Mouse (Mus musculus) CH12.LX (cell line): ENCODE measurements around the gene Fgf23.

Experiments used
- CHD1 ChIP-seq: IDR thresholded peaks from 2 replicates; pipeline ENCODE4 v1.6.1; 2012; ENCODE audit warnings: low read depth, low read length, improper control_type of control experiment, inconsistent platforms
- CHD2 ChIP-seq: IDR thresholded peaks from 2 replicates; pipeline ENCODE4 v1.6.1; 2011; ENCODE audit warnings: low read length, improper control_type of control experiment
- CTCF ChIP-seq, 2 experiments: IDR thresholded peaks in 1 of 2; conservative IDR thresholded peaks in 1 of 2; 2 replicates each; pipeline ENCODE4 v1.5.1; 2011 to 2012; ENCODE audit warnings: low read depth in 2 of 2, low read length in 2 of 2, improper control_type of control experiment in 1 of 2, inconsistent platforms in 1 of 2, mild to moderate bottlenecking in 1 of 2, moderate library complexity in 1 of 2
- E2F4 ChIP-seq: IDR thresholded peaks from 2 replicates; pipeline ENCODE4 v1.6.1; 2011; ENCODE audit warnings: low read depth, low read length, improper control_type of control experiment; ENCODE audit not compliant: insufficient replicate concordance
- MAFK ChIP-seq: IDR thresholded peaks from 2 replicates; pipeline ENCODE4 v1.6.1; 2011; ENCODE audit warnings: low read length, improper control_type of control experiment; ENCODE audit not compliant: insufficient replicate concordance
- MAX ChIP-seq: IDR thresholded peaks from 2 replicates; pipeline ENCODE4 v1.6.1; 2011; ENCODE audit warnings: low read length, improper control_type of control experiment
- NELFE ChIP-seq: IDR thresholded peaks from 2 replicates; pipeline ENCODE4 v1.6.1; 2011; ENCODE audit warnings: low read depth, low read length, improper control_type of control experiment
- POLR2A ChIP-seq: IDR thresholded peaks from 2 replicates; pipeline ENCODE4 v1.6.1; 2011; ENCODE audit warnings: low read depth, mild to moderate bottlenecking, improper control_type of control experiment, low read length
- ZC3H11A ChIP-seq: IDR thresholded peaks from 2 replicates; pipeline ENCODE4 v1.6.1; 2012; ENCODE audit warnings: low read depth, mild to moderate bottlenecking, inconsistent platforms, low read length, improper control_type of control experiment
- ZKSCAN1 ChIP-seq: IDR thresholded peaks from 2 replicates; pipeline ENCODE4 v1.6.1; 2012; ENCODE audit warnings: low read depth, inconsistent platforms, low read length, improper control_type of control experiment, borderline replicate concordance
- ZMIZ1 ChIP-seq: IDR thresholded peaks from 2 replicates; pipeline ENCODE4 v1.6.1; 2012; ENCODE audit warnings: low read depth, mild to moderate bottlenecking, inconsistent platforms, low read length, improper control_type of control experiment

GRCm38 (mm10) chr6:127122996-127123395 is 50.3 kb downstream of the Fgf23 start:
- TF ChIP-seq ZC3H11A (no peak), E2F4 (no peak), POLR2A (no peak), CTCF (conservative IDR thresholded peaks at IDR 0.05 in 1 of 2, IDR thresholded peaks at IDR 0.05 in 1 of 2; ENCODE audit: low read depth in 2 of 2, low read length in 2 of 2) (no peak), MAX (no peak), MAFK (no peak), NELFE (no peak), ZMIZ1 (no peak), CHD2 (no peak), ZKSCAN1 (no peak), CHD1 (no peak)
